Mouse (Mus musculus) cerebellum, adult 2 months (tissue): Measurements from ENCODE around the gene Myo1e.

ENCODE experiments used
- CTCF ChIP-seq: fragments of 200-500 bp; IDR thresholded peaks from 2 replicates; pipeline ENCODE4 v1.5.1; 2011; ENCODE audit warnings: low read depth, mild to moderate bottlenecking, control low read depth, low read length, moderate library complexity, borderline replicate concordance; ENCODE audit not compliant: insufficient read depth
- POLR2A ChIP-seq: fragments of 200-500 bp; IDR thresholded peaks from 2 replicates; pipeline ENCODE4 v1.6.1; 2011; ENCODE audit warnings: low read length, control low read depth, borderline replicate concordance; ENCODE audit not compliant: insufficient read depth

DNA sequence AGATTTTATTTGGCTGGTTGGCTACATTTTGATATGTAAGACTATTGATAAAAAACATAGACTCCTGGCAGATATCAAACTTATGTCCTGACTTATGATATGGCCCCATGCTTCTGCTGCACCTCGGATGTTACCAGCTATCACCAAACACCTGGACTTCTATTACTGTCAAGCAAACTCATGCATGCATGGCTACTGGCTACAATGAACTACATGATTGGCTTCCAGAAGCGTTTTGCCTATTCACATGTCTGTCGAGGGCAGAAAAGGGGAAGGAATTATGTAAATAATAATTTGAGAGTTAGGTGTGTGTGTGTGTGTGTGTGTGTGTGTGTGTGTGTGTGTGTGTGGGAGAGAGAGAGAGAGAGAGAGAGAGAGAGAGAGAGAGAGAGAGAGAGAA is 30.0 kb downstream of the Myo1e start:
- no peak for TF ChIP-seq CTCF
- no peak for TF ChIP-seq POLR2A
